Mouse (Mus musculus) MEL (cell line): Measurements from ENCODE around the gene Slc22a5. TPM values are rescaled to one million over a fixed set of nuclear protein-coding genes. Genes with fewer than 3 reads are reported as not detected.

Experiments used
- DNase-seq: peaks from one replicate; pipeline ENCODE4 v3.0.0; 2011; ENCODE audit warnings: low read depth, low spot score
- H3K27ac ChIP-seq: 2 replicates; pipeline ENCODE4 v1.5.1; 2012; ENCODE audit warnings: low read depth, mild to moderate bottlenecking, control low read depth, low read length, moderate library complexity; ENCODE audit not compliant: control insufficient read depth
- H3K27me3 ChIP-seq, 2 experiments: fragments of 150-350 bp in 1 of 2; sonication (generic) in 1 of 2; 2 replicates each; pipeline ENCODE4 v1.6.1; 2012; ENCODE audit warnings: low read length in 2 of 2, mild to moderate bottlenecking in 2 of 2, improper control_type of control experiment in 1 of 2, moderate library complexity in 1 of 2; ENCODE audit not compliant: insufficient read depth in 2 of 2, control insufficient read depth in 1 of 2
- H3K36me3 ChIP-seq, 2 experiments: 2 replicates each; pipeline ENCODE4 v1.6.1; 2012 to 2014; ENCODE audit warnings: low read length in 2 of 2, improper control_type of control experiment in 1 of 2, inconsistent platforms in 1 of 2, mild to moderate bottlenecking in 1 of 2; ENCODE audit not compliant: insufficient read depth in 2 of 2, control insufficient read depth in 1 of 2
- H3K4me1 ChIP-seq, 2 experiments: fragments of 150-350 bp in 1 of 2; sonication (generic) in 1 of 2; 2 replicates each; pipeline ENCODE4 v1.6.1; 2012; ENCODE audit warnings: low read length in 2 of 2, improper control_type of control experiment in 1 of 2, mild to moderate bottlenecking in 1 of 2; ENCODE audit not compliant: insufficient read depth in 2 of 2, control insufficient read depth in 1 of 2
- H3K4me3 ChIP-seq, 2 experiments: fragments of 150-350 bp in 1 of 2; sonication (generic) in 1 of 2; 2 replicates each; pipeline ENCODE4 v1.5.1; 2012; ENCODE audit warnings: low read depth in 2 of 2, low read length in 2 of 2, mild to moderate bottlenecking in 2 of 2, moderate library complexity in 2 of 2, control low read depth in 1 of 2, improper control_type of control experiment in 1 of 2; ENCODE audit not compliant: control insufficient read depth in 1 of 2, insufficient read depth in 1 of 2
- H3K79me2 ChIP-seq: 2 replicates; pipeline ENCODE4 v1.6.1; 2012; ENCODE audit warnings: mild to moderate bottlenecking, low read length, moderate library complexity; ENCODE audit not compliant: control insufficient read depth, poor library complexity, insufficient read depth
- H3K9ac ChIP-seq: 2 replicates; pipeline ENCODE4 v1.6.1; 2012; ENCODE audit warnings: low read depth, mild to moderate bottlenecking, control low read depth, low read length, moderate library complexity; ENCODE audit not compliant: control insufficient read depth, poor library complexity, severe bottlenecking
- H3K9me3 ChIP-seq: fragments of 150-350 bp; sonication (generic); replicated peaks from 2 replicates; pipeline ENCODE4 v1.6.1; 2012; ENCODE audit warnings: mild to moderate bottlenecking, low read length, improper control_type of control experiment, moderate library complexity; ENCODE audit not compliant: insufficient read depth
- CHD1 ChIP-seq: IDR thresholded peaks from 2 replicates; pipeline ENCODE4 v1.6.1; 2012; ENCODE audit warnings: low read depth, mild to moderate bottlenecking, inconsistent platforms, low read length, improper control_type of control experiment
- CTCF ChIP-seq, 3 experiments: IDR thresholded peaks in 2 of 3; conservative IDR thresholded peaks in 1 of 3; 2 replicates each; pipeline ENCODE4 v1.5.1; 2011 to 2012; ENCODE audit warnings: low read length in 3 of 3, low read depth in 2 of 3, mild to moderate bottlenecking in 2 of 3, improper control_type of control experiment in 1 of 3, inconsistent platforms in 1 of 3, mixed read lengths in 1 of 3, moderate library complexity in 1 of 3; ENCODE audit not compliant: control insufficient read depth in 1 of 3, insufficient read depth in 1 of 3, poor library complexity in 1 of 3, severe bottlenecking in 1 of 3
- E2F4 ChIP-seq: IDR thresholded peaks from 2 replicates; pipeline ENCODE4 v1.6.1; 2011; ENCODE audit warnings: low read depth, low read length, improper control_type of control experiment, borderline replicate concordance
- EP300 ChIP-seq, 2 experiments: IDR thresholded peaks; 2 replicates each; pipeline ENCODE4 v1.6.1; 2011; ENCODE audit warnings: improper control_type of control experiment in 2 of 2, low read length in 2 of 2, low read depth in 1 of 2, mild to moderate bottlenecking in 1 of 2
- GATA1 ChIP-seq: IDR thresholded peaks from 2 replicates; pipeline ENCODE4 v1.6.1; 2011; ENCODE audit warnings: low read depth, low read length, improper control_type of control experiment
- MAFK ChIP-seq: IDR thresholded peaks from 2 replicates; pipeline ENCODE4 v1.6.1; 2011; ENCODE audit warnings: low read depth, mild to moderate bottlenecking, low read length, improper control_type of control experiment, borderline replicate concordance
- MAX ChIP-seq: IDR thresholded peaks from 2 replicates; pipeline ENCODE4 v1.6.1; 2011; ENCODE audit warnings: low read length, improper control_type of control experiment
- MAZ ChIP-seq: IDR thresholded peaks from 2 replicates; pipeline ENCODE4 v1.6.1; 2012; ENCODE audit warnings: low read depth, mild to moderate bottlenecking, inconsistent platforms, low read length, improper control_type of control experiment
- MEF2A ChIP-seq: IDR thresholded peaks from 2 replicates; pipeline ENCODE4 v1.6.1; 2014; ENCODE audit warnings: low read depth, mild to moderate bottlenecking, inconsistent platforms, low read length, improper control_type of control experiment; ENCODE audit not compliant: poor library complexity, insufficient replicate concordance, severe bottlenecking; ENCODE audit errors: extremely low read depth
- MXI1 ChIP-seq: IDR thresholded peaks from 2 replicates; pipeline ENCODE4 v1.6.1; 2011; ENCODE audit warnings: mild to moderate bottlenecking, low read depth, low read length, improper control_type of control experiment
- MYC ChIP-seq: IDR thresholded peaks from 2 replicates; pipeline ENCODE4 v1.6.1; 2011; ENCODE audit warnings: low read depth, mild to moderate bottlenecking, low read length, improper control_type of control experiment, moderate library complexity
- NELFE ChIP-seq: IDR thresholded peaks from 2 replicates; pipeline ENCODE4 v1.6.1; 2011; ENCODE audit warnings: low read depth, low read length, improper control_type of control experiment
- NRF1 ChIP-seq: IDR thresholded peaks from 2 replicates; pipeline ENCODE4 v1.6.1; 2014; ENCODE audit warnings: low read depth, mild to moderate bottlenecking, inconsistent platforms, low read length, improper control_type of control experiment, moderate library complexity; ENCODE audit not compliant: poor library complexity, insufficient read depth, severe bottlenecking
- POLR2A ChIP-seq, 2 experiments: IDR thresholded peaks; 2 replicates each; pipeline ENCODE4 v1.6.1; 2011 to 2012; ENCODE audit warnings: low read length in 2 of 2, mild to moderate bottlenecking in 2 of 2, control low read depth in 1 of 2, improper control_type of control experiment in 1 of 2, low read depth in 1 of 2, moderate library complexity in 1 of 2; ENCODE audit not compliant: control insufficient read depth in 1 of 2, insufficient read depth in 1 of 2, poor library complexity in 1 of 2
- POLR2AphosphoS5 ChIP-seq: IDR thresholded peaks from 2 replicates; pipeline ENCODE4 v1.6.1; 2012; ENCODE audit warnings: low read depth, borderline replicate concordance, mild to moderate bottlenecking, inconsistent platforms, low read length, moderate library complexity, mixed read lengths
- RAD21 ChIP-seq: IDR thresholded peaks from 2 replicates; pipeline ENCODE4 v1.6.1; 2011; ENCODE audit warnings: mild to moderate bottlenecking, low read depth, low read length, improper control_type of control experiment
- RCOR1 ChIP-seq: IDR thresholded peaks from 2 replicates; pipeline ENCODE4 v1.6.1; 2012; ENCODE audit warnings: low read depth, mild to moderate bottlenecking, inconsistent platforms, low read length, improper control_type of control experiment
- SMC3 ChIP-seq: IDR thresholded peaks from 2 replicates; pipeline ENCODE4 v1.6.1; 2011; ENCODE audit warnings: low read depth, low read length, improper control_type of control experiment
- TAL1 ChIP-seq: IDR thresholded peaks from 2 replicates; pipeline ENCODE4 v1.6.1; 2012; ENCODE audit warnings: mild to moderate bottlenecking, inconsistent platforms, low read length, moderate library complexity, mixed read lengths
- USF2 ChIP-seq, 2 experiments: IDR thresholded peaks; 2 replicates each; pipeline ENCODE4 v1.6.1; 2011 to 2012; ENCODE audit warnings: improper control_type of control experiment in 2 of 2, low read length in 2 of 2, borderline replicate concordance in 1 of 2, inconsistent platforms in 1 of 2, low read depth in 1 of 2, mild to moderate bottlenecking in 1 of 2; ENCODE audit not compliant: insufficient read depth in 1 of 2
- ZC3H11A ChIP-seq: IDR thresholded peaks from 2 replicates; pipeline ENCODE4 v1.6.1; 2012; ENCODE audit warnings: low read depth, mild to moderate bottlenecking, inconsistent platforms, low read length, improper control_type of control experiment
- polyA plus RNA-seq, 2 experiments: library from polyadenylated mRNA; stranded (reverse) in 1 of 2; unstranded in 1 of 2; fragments of >175 nt in 1 of 2; fragments of >200 nt in 1 of 2; gene quantifications; 2 replicates each; pipeline versions ENCODE4 v1.2.1 to v1.2.4; 2012; ENCODE audit warnings: low replicate concordance in 2 of 2, low read depth in 1 of 2; ENCODE audit not compliant: insufficient read length in 2 of 2, insufficient read depth in 1 of 2, missing spikeins in 1 of 2
- total RNA-seq: library from RNA; depleted of rRNA; stranded (reverse); fragments of 300-350 nt; gene quantifications from 2 replicates; pipeline ENCODE4 v1.2.3, GENCODE M21; 2012

Gene Slc22a5
- total and polyA plus RNA-seq, 3 experiments: 11.8 to 12.5 TPM; not detected in 1

DNA sequence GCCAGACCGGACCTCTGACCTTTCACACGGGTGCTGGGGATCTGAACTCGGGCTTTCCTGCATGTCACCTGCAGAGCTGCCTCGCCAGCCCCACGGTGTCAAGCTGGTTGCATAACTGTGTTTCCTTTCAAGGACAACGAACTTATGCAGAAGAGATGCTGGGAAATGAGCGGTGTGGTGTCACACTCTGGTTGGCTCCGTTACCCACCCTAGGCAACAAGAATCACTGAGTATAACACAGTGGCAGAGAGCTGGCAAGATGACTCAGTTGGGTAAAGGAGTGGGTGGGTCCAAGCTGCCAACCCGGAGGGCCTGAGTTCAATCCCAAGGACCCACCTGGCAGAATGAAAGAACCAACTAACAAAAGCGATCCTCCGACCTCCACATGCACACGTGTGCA, 49.9 kb downstream of the Slc22a5 start:
- H3K9ac ChIP-seq: no peak overlapping the region
- H3K36me3 ChIP-seq: no peaks in the 10 kb centered on the region
- peaks cover 6 to 10% of the 10 kb centered on the region in 2 experiments for H3K27me3 ChIP-seq
- no peaks in the 10 kb centered on the region for H3K9me3 ChIP-seq
- no peak for TF ChIP-seq RCOR1
- no peak for TF ChIP-seq MEF2A
- TF ChIP-seq MXI1: no peak
- TF ChIP-seq USF2 (IDR thresholded peaks at IDR 0.05; ENCODE audit: borderline replicate concordance in 1 of 2, insufficient read depth in 1 of 2, low read depth in 1 of 2, low read length in 2 of 2): no peak
- TF ChIP-seq MAFK: no peak
- TF ChIP-seq EP300 (IDR thresholded peaks at IDR 0.05; ENCODE audit: low read depth in 1 of 2, low read length in 2 of 2): no peak
- no peak for TF ChIP-seq SMC3
- no peak for TF ChIP-seq MAX
- no peak for TF ChIP-seq ZC3H11A
- no peak for TF ChIP-seq NRF1
- no peak for TF ChIP-seq NELFE
- no peak for TF ChIP-seq TAL1
- no peak for TF ChIP-seq POLR2AphosphoS5
- no peak for TF ChIP-seq CHD1
- H3K27ac ChIP-seq: no peak overlapping the region
- H3K4me1 ChIP-seq: no peaks in the 10 kb centered on the region
- no peaks in the 10 kb centered on the region for H3K79me2 ChIP-seq
- H3K4me3 ChIP-seq: no peak overlapping the region
- DNase-seq: no peak

DNA sequence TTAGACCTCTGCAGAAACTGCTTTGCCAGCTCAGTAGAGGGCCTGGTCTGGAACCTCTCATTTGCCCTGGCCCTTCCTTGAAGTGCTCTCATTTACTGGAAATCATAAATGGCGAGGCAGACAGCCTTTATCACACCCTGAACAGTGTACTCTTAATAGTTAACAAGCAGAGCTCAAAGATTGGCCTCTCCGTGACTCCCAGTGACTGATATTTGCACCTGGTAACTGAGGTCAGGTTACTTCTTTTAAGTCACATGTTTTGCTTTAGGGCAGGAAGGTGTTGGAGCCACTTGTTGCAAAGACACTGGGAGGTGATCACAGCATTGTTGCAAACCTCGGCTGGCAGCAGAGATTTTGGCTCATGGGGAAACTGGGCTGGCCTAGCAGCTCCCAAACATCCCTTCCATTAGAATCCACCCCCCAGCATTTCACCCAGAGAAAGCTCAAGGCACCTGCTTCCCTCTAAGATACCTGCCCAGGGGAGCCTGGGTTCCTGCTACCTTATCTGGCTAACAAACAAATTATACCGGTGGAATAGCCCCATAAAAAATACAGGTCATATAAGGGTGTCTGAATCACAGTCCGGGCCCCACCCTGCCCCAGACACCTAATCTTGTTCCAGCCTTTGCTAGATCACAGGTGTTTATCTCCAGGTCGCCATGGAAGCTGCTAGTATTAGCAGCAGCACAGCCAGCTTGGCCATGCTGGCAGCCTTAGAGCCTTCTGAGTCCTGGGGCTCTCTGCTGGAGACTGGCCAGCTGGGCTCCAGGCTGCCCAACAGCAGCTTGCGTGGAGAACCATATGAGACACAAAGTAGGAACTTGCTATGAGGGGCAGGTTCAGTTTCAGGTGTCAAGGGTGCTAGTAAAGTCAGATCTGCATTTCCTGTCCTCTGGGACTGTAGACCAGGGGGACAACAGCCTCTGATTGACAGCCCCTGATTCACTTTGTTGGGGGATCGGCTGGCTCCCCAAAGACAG, 51.5 kb downstream of the Slc22a5 start:
- Histone ChIP-seq H3K27me3 (peaks cover 6 to 10% of the 10 kb centered on the region in 2 experiments; a peak in 3 of 4 replicates), H3K27ac (no peak overlapping the region), H3K9me3 (no peaks in the 10 kb centered on the region)
- DNase-seq: no peak
- TF ChIP-seq NRF1: no peak
- no peak for TF ChIP-seq RCOR1
- TF ChIP-seq MYC: no peak
- TF ChIP-seq RAD21: no peak
- no peak for TF ChIP-seq CTCF (IDR thresholded peaks at IDR 0.05 in 2 of 3, conservative IDR thresholded peaks at IDR 0.05 in 1 of 3; ENCODE audit: control insufficient read depth in 1 of 3, insufficient read depth in 1 of 3, low read depth in 2 of 3, low read length in 3 of 3, poor library complexity in 1 of 3, severe bottlenecking in 1 of 3)
- no peak for TF ChIP-seq EP300 (IDR thresholded peaks at IDR 0.05; ENCODE audit: low read depth in 1 of 2, low read length in 2 of 2)
- no peak for TF ChIP-seq MXI1
- no peak; the same call in 1 of the 2 replicates for TF ChIP-seq TAL1
- TF ChIP-seq POLR2AphosphoS5: no peak
- TF ChIP-seq E2F4: no peak
- no peak for TF ChIP-seq MAZ
- no peak for TF ChIP-seq GATA1
- no peak for TF ChIP-seq POLR2A (IDR thresholded peaks at IDR 0.05; ENCODE audit: control insufficient read depth in 1 of 2, insufficient read depth in 1 of 2, low read depth in 1 of 2, low read length in 2 of 2, poor library complexity in 1 of 2)
- TF ChIP-seq MAX: no peak
- TF ChIP-seq, all 39 proteins: peak for 0
- peaks cover 0 to 4% of the 10 kb centered on the region in 2 experiments; a peak in 1 of 4 replicates for H3K4me1 ChIP-seq
- H3K36me3 ChIP-seq: peaks cover 0 to 5% of the 10 kb centered on the region in 2 experiments; a peak in 2 of 4 replicates
- H3K4me3 ChIP-seq: no peak overlapping the region
- no peak overlapping the region for H3K9ac ChIP-seq
- no peaks in the 10 kb centered on the region for H3K79me2 ChIP-seq
